Mouse (Mus musculus): ENCODE results near the gene Kdm5b.

DNA sequence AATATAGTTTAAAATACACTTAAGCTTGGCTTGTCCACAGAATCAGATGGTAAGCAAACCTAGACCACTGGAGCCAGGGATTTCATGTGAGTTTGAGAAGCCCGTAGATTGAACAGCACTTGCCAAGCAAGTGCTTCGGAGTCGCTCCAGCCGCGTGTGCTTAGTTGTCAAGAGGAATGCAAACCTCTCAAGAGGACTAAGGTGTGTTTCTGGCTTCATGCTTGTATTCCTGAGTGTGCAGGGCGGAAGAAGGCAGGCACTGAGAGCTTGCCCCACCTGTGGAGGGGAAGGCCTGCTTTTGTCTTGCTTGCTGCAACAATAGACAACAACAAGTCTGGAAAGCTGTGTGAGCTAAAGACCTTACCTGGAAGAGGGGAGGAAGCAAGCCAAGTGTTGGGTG, 83.7 kb downstream of the Kdm5b start:
- TF ChIP-seq CTCF (IDR thresholded peaks at IDR 0.05; ENCODE audit: low read depth, low read length) (no peak), GATA1 (IDR thresholded peaks at IDR 0.05; ENCODE audit: borderline replicate concordance, low read length) (no peak), TAL1 (conservative IDR thresholded peaks at IDR 0.05; ENCODE audit: low read depth, low read length) (no peak), POLR2AphosphoS5 (IDR thresholded peaks at IDR 0.05; ENCODE audit: insufficient replicate concordance, low read depth, low read length) (no peak), GATA2 (IDR thresholded peaks at IDR 0.05; ENCODE audit: borderline replicate concordance, low read depth, low read length) (no peak)

Data from G1E (cell line).